Mouse (Mus musculus) cerebellum, adult 2 months (tissue): ENCODE data around the gene Cacng5.

Experiments used
- CTCF ChIP-seq: fragments of 200-500 bp; IDR thresholded peaks from 2 replicates; pipeline ENCODE4 v1.5.1; 2011; ENCODE audit warnings: low read depth, mild to moderate bottlenecking, control low read depth, low read length, moderate library complexity, borderline replicate concordance; ENCODE audit not compliant: insufficient read depth
- POLR2A ChIP-seq: fragments of 200-500 bp; IDR thresholded peaks from 2 replicates; pipeline ENCODE4 v1.6.1; 2011; ENCODE audit warnings: low read length, control low read depth, borderline replicate concordance; ENCODE audit not compliant: insufficient read depth

- TF ChIP-seq CTCF (no peak), POLR2A (no peak)
Measured at GRCm38 (mm10) chr11:107833351-107834040, 81.4 kb downstream of the Cacng5 start.
